Mouse (Mus musculus): ENCODE results near the gene H13.

DNA sequence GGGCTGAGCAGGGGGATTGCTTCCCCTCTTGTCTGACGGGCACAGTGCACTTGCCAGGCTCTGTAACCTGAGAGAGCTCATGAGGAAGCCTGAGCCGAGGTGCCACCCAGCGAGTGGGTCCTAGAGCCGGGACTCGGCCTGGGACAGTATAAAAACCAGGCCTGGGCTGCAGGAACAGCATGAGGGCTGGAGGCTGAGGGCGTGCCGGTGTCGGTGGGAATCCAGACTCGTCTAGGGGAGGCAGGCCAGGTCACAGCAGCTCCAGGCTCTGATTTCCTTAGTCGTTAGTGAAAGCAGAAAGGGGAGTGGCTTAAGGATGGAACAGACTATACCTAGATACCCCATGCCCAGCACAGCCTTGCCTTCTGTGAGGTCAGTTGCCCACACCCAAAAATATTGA is 26.8 kb downstream of the H13 start:
- TF ChIP-seq CTCF (IDR thresholded peaks at IDR 0.05; ENCODE audit: borderline replicate concordance, insufficient read depth, low read depth, low read length) (no peak), POLR2A (IDR thresholded peaks at IDR 0.05; ENCODE audit: borderline replicate concordance, insufficient read depth, low read length) (no peak)

Data from cerebellum, adult 2 months (tissue).